Mouse (Mus musculus) heart, embryonic 11.5 days (tissue): ENCODE data around the gene Ifna11. TPM values are rescaled to one million over a fixed set of nuclear protein-coding genes. Genes with fewer than 3 reads are reported as not detected.
A peak's percentile ranks its signal among the peaks of the same experiment; 100 is the strongest.
"Not testable (repeated sequence)": the region's sequence is repeated elsewhere in the genome, so short reads cannot be mapped to it uniquely, and the experiment has no call there.

Experiments
- ATAC-seq: fragments of 200-750 bp; cut with Nextera tagmentation; replicated peaks from 2 replicates; pipeline ENCODE4 v1.8.0; 2017; ENCODE audit warnings: moderate library complexity; ENCODE audit not compliant: insufficient number of reproducible peaks, low FRiP score, low TSS enrichment
- H3K27ac ChIP-seq: fragments of 300-500 bp; sonication (generic); 2 replicates; pipeline ENCODE4 v1.5.1; 2014; ENCODE audit warnings: mild to moderate bottlenecking, low read depth, low read length
- H3K27me3 ChIP-seq: fragments of 300-500 bp; sonication (generic); 2 replicates; pipeline ENCODE4 v1.6.1; 2014; ENCODE audit warnings: mild to moderate bottlenecking, low read length, mixed read lengths; ENCODE audit not compliant: control insufficient read depth, insufficient read depth
- H3K36me3 ChIP-seq: fragments of 300-500 bp; sonication (generic); 2 replicates; pipeline ENCODE4 v1.6.1; 2014; ENCODE audit warnings: mild to moderate bottlenecking, low read length, moderate library complexity, mixed read lengths; ENCODE audit not compliant: control insufficient read depth, insufficient read depth
- H3K4me1 ChIP-seq: fragments of 300-500 bp; sonication (generic); 2 replicates; pipeline ENCODE4 v1.6.1; 2014; ENCODE audit warnings: low read length; ENCODE audit not compliant: control insufficient read depth, insufficient read depth
- H3K4me2 ChIP-seq: fragments of 300-500 bp; sonication (generic); 2 replicates; pipeline ENCODE4 v1.6.1; 2014; ENCODE audit warnings: mild to moderate bottlenecking, moderate library complexity
- H3K4me3 ChIP-seq: fragments of 300-500 bp; sonication (generic); 2 replicates; pipeline ENCODE4 v1.5.1; 2014; ENCODE audit warnings: low read depth, low read length
- H3K9ac ChIP-seq: fragments of 300-500 bp; sonication (generic); 2 replicates; pipeline ENCODE4 v1.6.1; 2014; ENCODE audit warnings: mild to moderate bottlenecking, low read depth, low read length, moderate library complexity
- H3K9me3 ChIP-seq: fragments of 300-500 bp; sonication (generic); replicated peaks from 2 replicates; pipeline ENCODE4 v1.6.1; 2016; ENCODE audit warnings: low read length; ENCODE audit not compliant: control insufficient read depth
- WGBS: fragments of 180-500 bp; shearing (Covaris S2); extraction: QIAGEN DNeasy Blood & Tissue Kit; methylation state at CpG from one replicate; pipeline ENCODE4 v1.1.7; 2014; ENCODE audit not compliant: insufficient replicate concordance; 5-methylcytosine and 5-hydroxymethylcytosine counted together
- polyA plus RNA-seq: library from polyadenylated mRNA; unstranded; fragments of >200 nt; fragmentation: Nextera tagmentation; extraction: Ambion mirVana; gene quantifications from 2 replicates; pipeline ENCODE4 v1.2.1, GENCODE M21; 2014

Gene Ifna11
- polyA plus RNA-seq, 1 experiment from 2014 or later: not detected

DNA sequence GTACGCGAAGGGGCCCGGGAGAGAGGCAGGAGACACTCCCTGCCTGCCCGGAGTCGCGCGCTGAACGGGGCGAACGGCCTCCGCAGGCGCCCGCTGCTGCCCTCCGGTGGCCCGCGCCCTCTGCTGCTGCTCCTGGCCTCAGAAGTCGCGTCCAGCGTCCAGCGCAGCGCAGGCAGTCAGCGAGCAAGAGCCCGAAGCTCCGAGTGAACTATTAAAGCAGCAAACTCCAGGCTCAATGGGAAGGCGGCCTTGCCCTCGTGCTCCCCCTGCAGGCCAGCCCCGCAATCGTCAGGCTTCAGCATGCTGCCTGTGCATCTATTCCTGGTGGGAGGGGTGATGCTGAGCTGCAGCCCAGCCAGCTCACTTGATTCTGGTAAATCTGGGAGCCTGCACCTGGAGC is 28.5 kb upstream of the Ifna11 start, which contains the start of gene Gm13278:
Gene Gm13278 (plus strand): TSS at position 301 of the 400 bp plus-strand sequence.
- not testable (repeated sequence) for H3K4me2 ChIP-seq, H3K36me3 ChIP-seq, H3K9me3 ChIP-seq, H3K4me1 ChIP-seq, H3K9ac ChIP-seq, H3K27me3 ChIP-seq, H3K4me3 ChIP-seq, ATAC-seq, H3K27ac ChIP-seq
- no CpG with 5 or more reads among the region's 28 CpGs for WGBS

DNA sequence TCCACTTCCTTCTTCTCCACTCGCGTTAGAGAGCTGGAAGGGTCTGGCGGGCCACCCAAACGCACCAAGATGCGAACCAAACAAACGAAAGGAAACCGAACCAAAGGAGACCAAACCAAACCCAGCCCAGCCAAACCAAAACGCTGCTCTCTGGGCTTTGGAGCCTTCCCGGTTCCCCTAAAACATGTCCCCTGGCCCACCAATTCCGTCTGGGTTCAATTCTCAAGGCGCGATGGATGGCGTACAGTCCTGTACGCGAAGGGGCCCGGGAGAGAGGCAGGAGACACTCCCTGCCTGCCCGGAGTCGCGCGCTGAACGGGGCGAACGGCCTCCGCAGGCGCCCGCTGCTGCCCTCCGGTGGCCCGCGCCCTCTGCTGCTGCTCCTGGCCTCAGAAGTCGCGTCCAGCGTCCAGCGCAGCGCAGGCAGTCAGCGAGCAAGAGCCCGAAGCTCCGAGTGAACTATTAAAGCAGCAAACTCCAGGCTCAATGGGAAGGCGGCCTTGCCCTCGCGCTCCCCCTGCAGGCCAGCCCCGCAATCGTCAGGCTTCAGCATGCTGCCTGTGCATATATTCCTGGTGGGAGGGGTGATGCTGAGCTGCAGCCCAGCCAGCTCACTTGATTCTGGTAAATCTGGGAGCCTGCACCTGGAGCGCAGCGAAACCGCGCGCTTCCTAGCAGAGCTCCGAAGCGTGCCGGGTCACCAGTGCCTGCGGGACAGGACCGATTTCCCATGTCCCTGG is 25.7 kb upstream of the Ifna11 start, which contains the start of gene Gm13275:
Gene Gm13275 (plus strand): TSS at position 552 of the 740 bp plus-strand sequence.
- WGBS: 0% methylated on average over 11 of the region's 52 CpGs
- H3K36me3 ChIP-seq, H3K4me2 ChIP-seq, H3K4me3 ChIP-seq, ATAC-seq, H3K27ac ChIP-seq, H3K9me3 ChIP-seq, H3K4me1 ChIP-seq, H3K9ac ChIP-seq, H3K27me3 ChIP-seq: not testable (repeated sequence)

GRCm38 (mm10) chr4:88797097-88797496 is 22.7 kb upstream of the Ifna11 start, which contains the start of gene Gm13279:
Gm13279 (plus strand) TSS chr4:88797397.
- WGBS: no CpG with 5 or more reads among the region's 28 CpGs
- not testable (repeated sequence) for H3K36me3 ChIP-seq, H3K27me3 ChIP-seq, H3K4me1 ChIP-seq, ATAC-seq, H3K9me3 ChIP-seq, H3K4me2 ChIP-seq, H3K27ac ChIP-seq, H3K4me3 ChIP-seq, H3K9ac ChIP-seq

- not testable (repeated sequence) for H3K4me2 ChIP-seq, H3K27me3 ChIP-seq, H3K4me3 ChIP-seq, H3K4me1 ChIP-seq, H3K9ac ChIP-seq, H3K27ac ChIP-seq, H3K36me3 ChIP-seq, H3K9me3 ChIP-seq, ATAC-seq
- 13% methylated on average over 3 of the region's 7 CpGs for WGBS
Measured at GRCm38 (mm10) chr4:88799365-88799764, 20.4 kb upstream of the Ifna11 start, which contains the start of gene Gm13285. Gm13285 (plus strand) TSS chr4:88799665.

DNA sequence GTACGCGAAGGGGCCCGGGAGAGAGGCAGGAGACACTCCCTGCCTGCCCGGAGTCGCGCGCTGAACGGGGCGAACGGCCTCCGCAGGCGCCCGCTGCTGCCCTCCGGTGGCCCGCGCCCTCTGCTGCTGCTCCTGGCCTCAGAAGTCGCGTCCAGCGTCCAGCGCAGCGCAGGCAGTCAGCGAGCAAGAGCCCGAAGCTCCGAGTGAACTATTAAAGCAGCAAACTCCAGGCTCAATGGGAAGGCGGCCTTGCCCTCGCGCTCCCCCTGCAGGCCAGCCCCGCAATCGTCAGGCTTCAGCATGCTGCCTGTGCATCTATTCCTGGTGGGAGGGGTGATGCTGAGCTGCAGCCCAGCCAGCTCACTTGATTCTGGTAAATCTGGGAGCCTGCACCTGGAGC is 16.8 kb upstream of the Ifna11 start, which contains the start of gene Gm13287:
Gene Gm13287 (plus strand): TSS at position 301 of the 400 bp plus-strand sequence.
- H3K27ac ChIP-seq, H3K4me3 ChIP-seq, H3K9me3 ChIP-seq, H3K27me3 ChIP-seq, H3K4me1 ChIP-seq, H3K36me3 ChIP-seq, ATAC-seq, H3K9ac ChIP-seq: not testable (repeated sequence)
- H3K4me2 ChIP-seq: peak within 1 kb of the TSS; percentile 27; the same call in 1 of the 2 replicates
- no CpG with 5 or more reads among the region's 29 CpGs for WGBS

- H3K9me3 ChIP-seq, H3K9ac ChIP-seq, H3K27ac ChIP-seq, H3K27me3 ChIP-seq, H3K4me3 ChIP-seq, H3K36me3 ChIP-seq, H3K4me1 ChIP-seq, ATAC-seq: not testable (repeated sequence)
- WGBS: no CpG with 5 or more reads among the region's 8 CpGs
- peak within 1 kb of the TSS; percentile 32; the same call in 1 of the 2 replicates for H3K4me2 ChIP-seq
Measured at GRCm38 (mm10) chr4:88805231-88805630, 14.5 kb upstream of the Ifna11 start, which contains the start of gene Gm13288. Gm13288 (plus strand) TSS chr4:88805531.

GRCm38 (mm10) chr4:88805761-88806160 is 14.0 kb upstream of the Ifna11 start:
- not testable (repeated sequence) for H3K27ac ChIP-seq, H3K4me1 ChIP-seq, H3K27me3 ChIP-seq, H3K4me3 ChIP-seq, ATAC-seq, H3K9me3 ChIP-seq, H3K9ac ChIP-seq, H3K36me3 ChIP-seq
- WGBS: 1% methylated on average over 10 of the region's 34 CpGs
- H3K4me2 ChIP-seq: peak overlapping the region; percentile 32; the same call in 1 of the 2 replicates

DNA sequence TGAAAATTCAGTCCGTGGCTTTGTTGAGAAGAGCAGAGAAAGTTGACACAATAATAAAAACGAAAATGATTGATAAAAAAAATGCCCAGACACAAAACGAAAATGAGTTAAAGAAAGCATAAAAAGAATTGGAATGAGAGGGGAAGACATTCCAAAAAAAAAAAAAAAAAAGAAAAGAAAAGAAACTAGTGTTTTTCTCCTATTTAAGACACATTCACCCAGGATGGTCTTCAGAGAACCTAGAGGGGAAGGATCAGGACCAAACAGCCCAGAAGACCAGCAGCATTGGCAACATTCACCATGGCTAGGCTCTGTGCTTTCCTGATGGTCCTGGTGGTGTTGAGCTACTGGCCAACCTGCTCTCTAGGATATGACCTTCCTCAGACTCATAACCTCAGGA is 3.8 kb upstream of the Ifna11 start, which contains the start of gene Ifna7:
Gene Ifna7 (plus strand): TSS at position 301 of the 400 bp plus-strand sequence.
- no peak for ATAC-seq
- Histone ChIP-seq H3K27ac (no peak within 1 kb of the TSS), H3K9me3 (no peaks in the 10 kb centered on the region), H3K27me3 (no peaks in the 10 kb centered on the region), H3K9ac (no peak within 1 kb of the TSS), H3K4me3 (no peak within 1 kb of the TSS), H3K4me2 (no peak within 1 kb of the TSS), H3K4me1 (no peaks in the 10 kb centered on the region), H3K36me3 (no peaks in the 10 kb centered on the region)
- 52% methylated on average over 3 of the region's 3 CpGs for WGBS
